Mouse (Mus musculus) cerebellum, postnatal 36 days (tissue): ENCODE measurements around the gene Mettl23.
"Not testable (repeated sequence)": the region's sequence is repeated elsewhere in the genome, so short reads cannot be mapped to it uniquely, and the experiment has no call there.

Experiments used
- DNase-seq, 2 experiments: peaks; one replicate each; pipeline ENCODE4 v3.0.0; 2021 to 2022; ENCODE audit warnings: mixed read lengths in 2 of 2

Mettl23 gene

DNA sequence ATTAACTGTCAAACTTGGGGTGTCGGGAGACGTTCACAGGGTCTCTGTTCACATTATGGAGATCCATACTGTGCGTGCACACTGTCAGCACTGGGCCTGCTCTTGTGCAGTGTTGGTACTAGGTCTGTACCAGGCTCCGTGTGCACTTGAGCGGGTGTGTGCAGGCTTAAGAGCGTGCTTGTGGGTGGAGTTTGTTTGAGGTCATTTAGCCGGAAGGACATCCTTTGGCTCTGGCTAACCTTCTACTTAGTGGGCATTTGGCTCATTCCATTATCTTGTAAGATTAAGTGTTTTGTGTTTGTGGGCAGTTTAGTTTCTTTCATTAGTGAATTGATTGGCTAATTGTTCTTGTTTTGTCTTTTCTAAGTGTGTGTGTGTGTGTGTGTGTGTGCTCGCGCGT, 39.4 kb downstream of the Mettl23 start:
- DNase-seq, result no peak

DNA sequence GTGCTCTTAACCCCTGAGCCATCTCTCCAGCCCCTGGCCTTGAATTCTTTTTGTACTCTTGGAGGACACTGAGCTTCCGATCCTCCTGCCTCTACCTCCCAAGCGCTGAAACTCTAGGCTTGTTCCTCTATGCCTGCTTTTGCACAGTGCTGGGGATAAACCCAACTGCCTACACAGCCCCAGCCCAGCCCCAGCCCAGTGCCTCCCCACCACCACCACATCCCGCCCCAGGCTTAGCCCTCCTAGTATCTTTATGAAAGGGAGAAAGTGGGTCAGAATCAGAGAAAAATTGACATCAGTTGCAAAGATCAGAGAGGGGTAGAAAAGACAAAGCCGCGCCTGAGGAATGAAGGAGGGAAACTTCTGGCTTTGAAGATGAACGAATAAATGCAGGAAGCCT, 41.0 kb downstream of the Mettl23 start:
- no peak for DNase-seq

DNA sequence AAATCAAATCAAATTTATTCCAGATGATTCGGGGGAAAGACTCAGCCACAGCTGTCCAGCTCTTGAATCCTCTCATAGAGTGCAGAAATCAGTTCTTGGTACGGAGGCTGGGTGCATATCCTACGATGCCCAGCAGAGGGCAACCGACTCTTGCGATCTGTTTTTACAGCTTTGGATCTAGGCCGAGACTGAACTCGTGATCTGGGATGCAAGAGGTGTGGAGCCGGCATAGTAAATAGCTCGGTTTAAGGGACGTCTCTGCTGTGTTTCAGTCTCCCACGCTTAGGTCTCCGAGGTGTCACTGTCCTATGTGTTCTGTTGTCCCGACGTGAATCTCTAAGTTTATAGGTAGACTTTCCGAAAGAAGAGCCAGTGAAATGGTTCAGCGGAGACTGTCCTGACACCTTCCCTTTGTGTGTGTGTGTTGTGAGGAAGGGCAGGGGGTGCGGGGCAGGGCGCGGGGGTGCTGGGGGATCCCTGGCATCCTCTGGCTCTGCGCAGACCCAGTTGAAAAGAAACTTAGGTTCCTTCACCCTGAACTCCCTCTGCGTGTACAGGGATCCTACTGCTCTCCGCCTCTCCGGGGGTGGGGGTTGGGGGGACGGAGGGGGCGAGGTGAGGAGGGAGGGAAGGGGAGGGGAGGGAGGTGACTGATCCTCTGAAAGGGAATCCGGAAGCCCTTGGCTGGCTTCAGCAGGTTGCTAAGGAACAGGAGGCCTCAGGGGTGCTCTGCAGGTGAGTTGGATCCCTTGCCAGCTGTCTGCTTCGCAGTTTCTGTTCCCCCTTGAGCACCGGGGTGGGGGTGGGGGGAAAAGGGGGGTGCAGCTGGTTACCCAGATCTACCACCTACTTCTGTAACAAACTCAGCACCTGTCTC, 42.4 kb downstream of the Mettl23 start:
- DNase-seq, result peak; percentile 80 to 84

DNA sequence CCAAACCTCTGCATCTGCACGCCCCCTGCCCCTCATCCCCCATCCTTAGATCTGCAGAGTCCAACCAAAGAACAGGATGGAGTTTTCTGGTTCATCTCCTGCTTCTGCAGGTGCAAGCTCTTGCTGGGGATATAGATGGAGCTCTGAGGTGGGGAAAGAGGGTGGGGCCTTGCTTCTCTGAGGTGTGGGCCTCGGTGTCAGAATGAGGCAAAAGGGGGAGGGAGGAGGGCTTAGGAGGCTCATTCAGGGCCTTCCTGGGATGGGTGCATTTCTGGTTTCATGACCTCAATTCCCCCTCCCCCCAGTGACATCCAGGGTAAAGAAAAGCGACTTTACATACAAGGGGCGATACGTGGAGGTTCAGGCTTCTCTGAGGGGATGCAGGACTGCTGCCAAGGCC, 44.1 kb downstream of the Mettl23 start:
- DNase-seq, result no peak

DNA sequence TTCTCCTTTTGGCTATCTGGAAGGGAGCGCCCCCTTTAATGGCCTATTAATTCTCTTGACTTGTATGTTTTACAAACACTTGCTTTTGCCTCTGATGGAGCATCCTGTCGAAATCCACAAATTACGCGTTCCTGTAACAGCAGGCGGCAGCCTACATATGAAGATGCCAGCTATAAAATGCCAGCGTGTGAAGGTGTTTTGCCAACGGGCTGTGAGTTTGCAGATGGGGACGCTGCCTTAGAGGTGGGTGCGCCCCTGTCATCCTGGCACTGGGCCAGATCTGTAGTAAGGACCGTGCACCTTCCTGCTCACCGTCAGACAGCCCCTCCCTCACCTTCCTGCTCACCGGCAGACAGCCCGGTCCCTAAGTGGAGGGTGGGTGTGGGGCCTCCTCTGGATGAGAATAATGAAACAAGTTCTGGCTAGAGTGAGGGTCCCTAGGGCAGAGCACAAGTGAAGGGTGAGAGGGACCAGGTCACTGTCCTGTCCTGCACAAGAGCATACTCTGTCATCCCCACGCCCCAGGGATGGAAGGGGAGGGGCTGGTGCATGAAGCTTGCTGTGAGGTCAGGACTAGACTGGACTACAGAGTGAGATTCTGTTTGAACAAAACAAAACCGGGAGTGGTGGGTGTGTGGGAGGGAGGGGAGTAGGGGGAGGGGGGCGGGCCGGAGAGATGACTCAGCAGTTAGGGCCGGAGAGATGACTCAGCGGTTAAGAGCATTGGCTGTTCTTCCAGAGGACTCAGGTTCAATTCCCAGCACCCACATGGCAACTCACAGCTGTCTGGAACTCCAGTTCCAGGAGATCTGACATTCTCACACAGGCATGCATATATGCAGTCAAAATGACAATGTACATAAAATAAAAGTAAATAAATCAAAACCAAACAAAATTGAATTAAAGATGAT, 50.7 kb downstream of the Mettl23 start:
- DNase-seq, result no peak

DNA sequence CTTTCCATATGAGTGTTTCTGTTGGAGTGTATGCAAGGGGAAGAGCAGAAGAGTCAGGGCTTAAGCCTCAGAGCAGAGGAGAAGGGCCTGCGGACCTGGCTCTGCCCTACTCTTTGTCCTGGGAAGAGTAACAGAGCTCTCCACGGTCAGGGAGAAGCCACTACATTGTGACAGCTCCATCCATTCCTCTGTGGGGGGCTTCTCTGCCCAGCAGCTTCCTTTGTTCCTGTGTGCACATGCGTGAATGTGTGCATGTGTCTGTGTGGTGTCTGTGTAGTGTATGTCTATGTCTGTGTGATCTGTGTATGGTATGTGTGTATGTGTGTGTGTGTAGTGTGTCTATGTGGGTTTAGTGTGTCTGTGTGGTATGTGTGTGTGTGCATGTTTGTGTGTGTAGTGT, 52.3 kb downstream of the Mettl23 start:
- no peak for DNase-seq

DNA sequence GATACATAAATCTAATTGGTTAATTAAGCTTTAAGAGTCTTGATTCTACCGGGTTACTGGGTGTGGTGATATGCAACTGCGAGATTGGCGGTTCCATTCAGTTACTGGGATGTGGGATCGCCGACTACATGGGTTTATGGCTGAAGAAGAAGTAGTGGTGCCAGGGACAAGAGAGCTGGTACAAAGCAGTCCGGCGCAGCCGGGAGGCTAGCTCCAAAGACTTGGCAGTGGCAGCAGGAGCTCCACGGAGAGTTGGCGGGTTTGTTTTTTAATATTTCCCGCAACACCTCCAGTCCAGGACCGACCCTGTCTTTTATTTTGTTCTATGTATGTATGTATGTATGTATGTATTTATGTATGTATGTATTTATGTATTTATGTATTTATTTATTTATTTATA, 56.2 kb downstream of the Mettl23 start:
- no peak for DNase-seq

DNA sequence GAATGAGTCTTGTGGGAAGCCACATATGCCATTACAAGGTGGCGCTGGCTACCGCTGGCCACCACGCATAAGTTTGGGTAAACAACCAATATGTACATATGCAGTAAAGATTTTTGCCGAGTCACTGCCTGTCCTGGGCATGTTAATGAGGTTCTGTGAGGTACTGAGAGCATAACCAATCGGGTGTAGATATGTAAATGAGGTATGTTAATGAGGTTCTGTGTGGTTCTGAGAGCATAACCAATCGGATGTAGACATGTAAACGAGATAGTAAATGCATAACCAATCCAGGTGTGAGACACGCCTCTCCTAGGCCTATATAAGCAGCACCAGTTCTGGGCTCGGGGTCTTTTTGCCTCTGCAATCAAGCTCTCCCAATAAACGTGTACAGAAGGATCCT, 59.5 kb downstream of the Mettl23 start:
- not testable (repeated sequence) for DNase-seq
